Mouse (Mus musculus): ENCODE measurements around the gene Tsr3.

- no peak for TF ChIP-seq CTCF (IDR thresholded peaks at IDR 0.05; ENCODE audit: low read depth)
- no peak for TF ChIP-seq EP300 (IDR thresholded peaks at IDR 0.05; ENCODE audit: low read depth)
These were observed 32.4 kb downstream of the Tsr3 start for GRCm38 (mm10) chr17:25272326-25272725.
